Mouse (Mus musculus): ENCODE data around the gene Ssna1. TPM values are rescaled to one million over a fixed set of nuclear protein-coding genes. Genes with fewer than 3 reads are reported as not detected.

Ssna1 gene
- polyA plus RNA-seq, 1 experiment from 2014 or later = 207 TPM

- H3K4me3 ChIP-seq (replicated peaks) = no peak overlapping the region
- no peak overlapping the region for H3K9ac ChIP-seq
- H3K36me3 ChIP-seq = no peaks in the 10 kb centered on the region
- H3K27ac ChIP-seq = no peak overlapping the region
- peaks cover 54% of the 10 kb centered on the region for H3K27me3 ChIP-seq
- H3K4me2 ChIP-seq = no peak overlapping the region
- H3K9me3 ChIP-seq (replicated peaks) = no peaks in the 10 kb centered on the region
- peaks cover 11% of the 10 kb centered on the region for H3K4me1 ChIP-seq
- no peak for ATAC-seq (replicated peaks; ENCODE audit: low FRiP score)
- 77% methylated on average over 3 of the region's 3 CpGs for WGBS
These were observed 31.2 kb upstream of the Ssna1 start for GRCm38 (mm10) chr2:25303452-25303851.

GRCm38 (mm10) chr2:25298046-25298445 is 25.8 kb upstream of the Ssna1 start:
- H3K9me3 ChIP-seq (replicated peaks) = no peaks in the 10 kb centered on the region
- no peak overlapping the region for H3K4me3 ChIP-seq (replicated peaks)
- no peaks in the 10 kb centered on the region for H3K4me1 ChIP-seq
- no peak overlapping the region for H3K9ac ChIP-seq
- no peak overlapping the region for H3K27ac ChIP-seq
- 79% methylated on average over 10 of the region's 10 CpGs for WGBS
- H3K36me3 ChIP-seq = no peaks in the 10 kb centered on the region
- ATAC-seq (replicated peaks; ENCODE audit: low FRiP score) = no peak
- no peak overlapping the region for H3K4me2 ChIP-seq
- peaks cover 45% of the 10 kb centered on the region for H3K27me3 ChIP-seq

GRCm38 (mm10) chr2:25297093-25297492 is 24.9 kb upstream of the Ssna1 start:
- H3K4me3 ChIP-seq (replicated peaks) = no peak overlapping the region
- H3K27me3 ChIP-seq = peaks cover 52% of the 10 kb centered on the region
- WGBS = 72% methylated on average over 8 of the region's 8 CpGs
- no peak for ATAC-seq (replicated peaks; ENCODE audit: low FRiP score)
- H3K36me3 ChIP-seq = no peaks in the 10 kb centered on the region
- peaks cover 8% of the 10 kb centered on the region for H3K4me1 ChIP-seq
- no peak overlapping the region for H3K9ac ChIP-seq
- H3K4me2 ChIP-seq = no peak overlapping the region
- no peak overlapping the region for H3K27ac ChIP-seq
- H3K9me3 ChIP-seq (replicated peaks) = no peaks in the 10 kb centered on the region

GRCm38 (mm10) chr2:25293706-25294105 is 21.5 kb upstream of the Ssna1 start:
- 71% methylated on average over 9 of the region's 9 CpGs for WGBS
- ATAC-seq (replicated peaks; ENCODE audit: low FRiP score) = no peak
- no peak overlapping the region for H3K4me2 ChIP-seq

GRCm38 (mm10) chr2:25292856-25293255 is 20.6 kb upstream of the Ssna1 start:
- Histone ChIP-seq H3K9ac (0 out of 2 replicates have a peak overlapping the region, but pooled peaks have one; percentile 17), H3K4me1 (peaks cover 30% of the 10 kb centered on the region), H3K27ac (no peak overlapping the region), H3K9me3 (replicated peaks) (no peaks in the 10 kb centered on the region), H3K4me3 (replicated peaks) (no peak overlapping the region), H3K4me2 (peak overlapping the region; percentile 61; the same call in 1 of the 2 replicates), H3K27me3 (peaks cover 91% of the 10 kb centered on the region), H3K36me3 (no peaks in the 10 kb centered on the region)
- no peak for ATAC-seq (replicated peaks; ENCODE audit: low FRiP score)
- 5% methylated on average over 1 of the region's 1 CpGs for WGBS

More at GRCm38 (mm10) chr2:25293706-25294105, 21.5 kb upstream of the Ssna1 start:
- Histone ChIP-seq H3K9ac (no peak overlapping the region), H3K27me3 (peaks cover 83% of the 10 kb centered on the region), H3K36me3 (no peaks in the 10 kb centered on the region), H3K4me3 (replicated peaks) (no peak overlapping the region), H3K9me3 (replicated peaks) (no peaks in the 10 kb centered on the region), H3K27ac (no peak overlapping the region), H3K4me1 (peaks cover 30% of the 10 kb centered on the region)

GRCm38 (mm10) chr2:25292054-25292544 is 19.9 kb upstream of the Ssna1 start:
- Histone ChIP-seq H3K4me3 (replicated peaks) (peak overlapping the region; percentile 40), H3K9me3 (replicated peaks) (no peaks in the 10 kb centered on the region), H3K4me2 (peak overlapping the region; percentile 61), H3K27ac (no peak overlapping the region), H3K9ac (0 out of 2 replicates have a peak overlapping the region, but pooled peaks have one; percentile 17), H3K27me3 (peaks cover 89% of the 10 kb centered on the region), H3K4me1 (peaks cover 30% of the 10 kb centered on the region), H3K36me3 (no peaks in the 10 kb centered on the region)
- WGBS = 2% methylated on average over 40 of the region's 43 CpGs
- ATAC-seq (replicated peaks; ENCODE audit: low FRiP score) = peak; percentile 23; the same call in 1 of the 2 replicates

- WGBS = 5% methylated on average over 32 of the region's 32 CpGs
- H3K4me3 ChIP-seq (replicated peaks) = peak overlapping the region; percentile 40
- 0 out of 2 replicates have a peak, but pooled peaks have one; percentile 16 for ATAC-seq (replicated peaks; ENCODE audit: low FRiP score)
- H3K27ac ChIP-seq = no peak overlapping the region
- peak overlapping the region; percentile 61 for H3K4me2 ChIP-seq
- peaks cover 83% of the 10 kb centered on the region for H3K27me3 ChIP-seq
- peaks cover 30% of the 10 kb centered on the region for H3K4me1 ChIP-seq
- H3K36me3 ChIP-seq = peaks cover under 1% of the 10 kb centered on the region; the same call in 1 of the 2 replicates
- no peaks in the 10 kb centered on the region for H3K9me3 ChIP-seq (replicated peaks)
- H3K9ac ChIP-seq = no peak overlapping the region
These were observed 19.2 kb upstream of the Ssna1 start for GRCm38 (mm10) chr2:25291184-25292053.

GRCm38 (mm10) chr2:25290816-25291130 is 18.5 kb upstream of the Ssna1 start:
- Histone ChIP-seq H3K36me3 (peaks cover 7% of the 10 kb centered on the region), H3K27ac (no peak overlapping the region), H3K4me2 (peak overlapping the region; percentile 61), H3K9me3 (replicated peaks) (no peaks in the 10 kb centered on the region), H3K4me1 (peaks cover 36% of the 10 kb centered on the region), H3K9ac (no peak overlapping the region), H3K4me3 (replicated peaks) (peak overlapping the region; percentile 25), H3K27me3 (peaks cover 77% of the 10 kb centered on the region)
- no peak for ATAC-seq (replicated peaks; ENCODE audit: low FRiP score)
- under 1% methylated on average over 18 of the region's 18 CpGs for WGBS

GRCm38 (mm10) chr2:25290101-25290815 is 18.0 kb upstream of the Ssna1 start:
- H3K4me2 ChIP-seq = peak overlapping the region; percentile 61
- H3K27me3 ChIP-seq = peaks cover 72% of the 10 kb centered on the region
- WGBS = 1% methylated on average over 54 of the region's 54 CpGs
- H3K36me3 ChIP-seq = peaks cover 12% of the 10 kb centered on the region
- no peak overlapping the region for H3K9ac ChIP-seq
- no peak overlapping the region for H3K27ac ChIP-seq
- no peak for ATAC-seq (replicated peaks; ENCODE audit: low FRiP score)
- peak overlapping the region; percentile 25 for H3K4me3 ChIP-seq (replicated peaks)
- H3K9me3 ChIP-seq (replicated peaks) = no peaks in the 10 kb centered on the region
- H3K4me1 ChIP-seq = peaks cover 36% of the 10 kb centered on the region

GRCm38 (mm10) chr2:25289651-25290050 is 17.4 kb upstream of the Ssna1 start, which contains the start of gene Lrrc26:
TSS of gene Lrrc26 (plus strand) at chr2:25289915.
- no peak for ATAC-seq (replicated peaks; ENCODE audit: low FRiP score)
- H3K27ac ChIP-seq = no peak within 1 kb of the TSS
- 8% methylated on average over 11 of the region's 11 CpGs for whole genome bisulfite sequencing
- peaks cover 66% of the 10 kb centered on the region for H3K27me3 ChIP-seq
- peak within 1 kb of the TSS; percentile 61 for H3K4me2 ChIP-seq
- no peak within 1 kb of the TSS for H3K9ac ChIP-seq
- peaks cover 18% of the 10 kb centered on the region for H3K36me3 ChIP-seq
- peaks cover 36% of the 10 kb centered on the region for H3K4me1 ChIP-seq
- H3K9me3 ChIP-seq (replicated peaks) = no peaks in the 10 kb centered on the region
- peak within 1 kb of the TSS; percentile 25 for H3K4me3 ChIP-seq (replicated peaks)

GRCm38 (mm10) chr2:25288734-25289345 is 16.6 kb upstream of the Ssna1 start:
- Histone ChIP-seq H3K4me1 (peaks cover 36% of the 10 kb centered on the region), H3K36me3 (peaks cover 26% of the 10 kb centered on the region), H3K27me3 (peaks cover 62% of the 10 kb centered on the region), H3K9me3 (replicated peaks) (no peaks in the 10 kb centered on the region), H3K4me3 (replicated peaks) (no peak overlapping the region), H3K4me2 (no peak overlapping the region), H3K27ac (no peak overlapping the region), H3K9ac (no peak overlapping the region)
- no peak for ATAC-seq (replicated peaks; ENCODE audit: low FRiP score)
- WGBS = 83% methylated on average over 7 of the region's 7 CpGs

All from kidney, embryonic 15.5 days (tissue).